Mouse (Mus musculus) urinary bladder, adult 18-20 months (tissue): ENCODE data around the gene Ceacam10.
"Not testable (repeated sequence)": the region's sequence is repeated elsewhere in the genome, so short reads cannot be mapped to it uniquely, and the experiment has no call there.

Experiments used
- DNase-seq, 2 experiments: peaks; one replicate each; pipeline ENCODE4 v3.0.0; 2022; ENCODE audit warnings: low spot score in 2 of 2, mixed read lengths in 2 of 2

Gene Ceacam10

DNA sequence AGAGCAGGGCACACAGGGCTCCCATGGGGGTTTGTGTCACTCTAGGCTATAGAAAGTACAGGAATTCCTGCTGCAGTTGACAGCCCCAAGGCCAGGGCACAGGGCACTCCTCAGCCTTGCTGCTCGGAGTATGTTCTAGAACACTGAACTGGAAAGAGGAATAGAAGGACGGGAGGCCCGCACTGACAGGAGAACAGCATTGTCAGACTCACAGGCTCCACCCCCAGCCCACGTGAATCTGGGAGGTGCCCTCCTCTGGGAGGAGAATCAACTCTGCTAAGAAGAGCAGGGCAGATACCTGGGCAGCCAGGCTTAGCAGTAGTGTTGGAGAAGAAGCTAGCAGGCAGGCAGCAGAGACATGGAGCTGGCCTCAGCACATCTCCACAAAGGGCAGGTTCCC is at the start of gene Ceacam10:
TSS of gene Ceacam10 (plus strand) at position 289 of the 400 bp plus-strand sequence.
- not testable (repeated sequence) for DNase-seq

GRCm38 (mm10) chr7:24735970-24736670 is 40.9 kb upstream of the Ceacam10 start:
- DNase-seq = no peak

GRCm38 (mm10) chr7:24750695-24751094 is 26.3 kb upstream of the Ceacam10 start:
- DNase-seq = no peak

GRCm38 (mm10) chr7:24751610-24752009 is 25.4 kb upstream of the Ceacam10 start:
- no peak for DNase-seq

GRCm38 (mm10) chr7:24753476-24753875 is 23.5 kb upstream of the Ceacam10 start:
- no peak for DNase-seq

- DNase-seq = no peak
These were observed 18.5 kb upstream of the Ceacam10 start for GRCm38 (mm10) chr7:24758520-24758919.

DNA sequence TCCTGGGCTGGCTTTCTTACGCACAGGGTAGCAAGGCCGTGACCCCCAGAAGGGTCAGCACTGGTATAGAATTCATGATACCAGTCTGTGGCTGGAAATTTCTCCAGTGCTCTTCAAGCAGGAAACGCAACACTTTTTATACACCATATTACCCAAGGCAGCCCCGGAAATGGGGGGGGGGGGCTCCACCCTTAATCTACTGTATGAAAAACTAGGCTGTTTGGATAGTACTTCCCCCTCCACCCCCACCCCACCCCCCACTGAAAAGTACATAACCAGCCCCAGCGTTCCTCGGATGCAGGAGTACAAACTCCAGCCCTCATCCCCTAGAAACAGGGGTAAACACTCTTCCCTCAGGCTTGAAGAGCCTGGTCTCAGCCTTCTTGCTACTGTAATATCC is 16.8 kb upstream of the Ceacam10 start, which contains the start of gene Cd177:
TSS of gene Cd177 (minus strand) at position 101 of the 400 bp plus-strand sequence.
- DNase-seq = no peak

GRCm38 (mm10) chr7:24761161-24761560 is 15.8 kb upstream of the Ceacam10 start:
- DNase-seq = no peak

DNA sequence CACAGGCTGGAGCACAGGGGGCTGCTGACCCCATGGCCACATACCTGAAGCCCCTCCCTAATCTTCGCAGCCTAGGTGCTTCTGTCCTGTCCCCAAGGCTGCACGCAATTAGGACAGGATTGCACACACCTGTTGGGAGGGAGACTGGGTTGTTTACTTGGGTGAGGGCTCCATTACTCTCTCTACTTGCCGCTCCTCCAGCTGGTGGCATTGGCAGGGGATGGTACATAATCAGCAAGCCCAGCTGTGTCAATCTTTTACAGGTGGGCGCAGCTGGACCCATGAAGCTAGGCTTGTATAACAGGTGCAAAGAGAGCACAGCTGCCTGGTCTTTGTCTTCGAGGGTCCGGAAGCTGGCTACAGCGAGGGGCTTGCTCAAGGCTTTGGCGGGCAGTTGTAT is 14.4 kb upstream of the Ceacam10 start:
- no peak for DNase-seq

GRCm38 (mm10) chr7:24771361-24771760 is 5.6 kb upstream of the Ceacam10 start:
- no peak for DNase-seq

DNA sequence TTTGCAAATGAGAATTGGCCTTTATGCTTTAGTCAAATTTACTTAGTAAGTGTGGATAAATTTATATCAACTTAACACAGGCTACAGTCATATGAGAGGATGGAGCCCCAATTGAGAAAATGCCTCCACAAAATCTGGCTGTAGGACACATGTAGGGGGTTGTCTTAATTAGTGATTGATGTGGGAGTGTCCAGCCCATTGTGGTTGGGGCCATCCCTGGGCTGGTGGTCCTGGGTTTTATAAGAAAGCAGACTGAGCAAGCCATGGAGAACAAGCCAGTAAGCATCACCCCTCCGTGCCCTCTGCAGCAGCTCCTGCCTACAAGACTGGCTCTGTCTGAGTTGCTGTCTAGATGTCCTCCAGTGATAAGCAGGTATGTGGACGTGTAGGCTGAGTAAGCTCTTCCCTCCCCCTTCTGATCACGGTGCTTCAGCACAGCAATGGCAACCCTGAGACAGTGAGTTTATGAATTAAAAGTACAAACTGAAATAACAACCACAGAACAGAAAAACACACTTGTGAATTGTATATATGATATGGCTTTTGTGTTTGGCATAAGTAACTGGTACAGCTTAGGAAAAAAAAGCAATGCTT is 3.0 kb upstream of the Ceacam10 start:
- DNase-seq = no peak

DNA sequence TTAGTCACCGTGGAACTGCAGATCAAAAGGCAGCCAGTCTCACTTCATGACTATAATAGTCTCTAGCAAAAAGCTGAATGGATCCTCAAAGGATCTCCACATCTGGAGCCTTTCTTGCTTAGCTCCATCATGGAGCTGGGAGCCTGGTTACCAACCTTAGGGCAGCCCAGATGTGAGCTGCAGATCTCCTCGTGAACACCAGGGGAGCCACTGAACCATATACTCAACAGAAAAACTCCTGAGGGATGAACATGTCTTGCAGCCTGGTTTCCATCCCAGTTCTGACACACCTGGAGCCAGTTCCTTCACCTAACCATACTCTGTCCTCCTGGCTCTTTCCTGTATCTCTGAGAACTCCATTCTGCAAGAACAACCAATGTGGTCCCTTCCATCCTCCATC is 861 bp upstream of the Ceacam10 start:
- no peak for DNase-seq

GRCm38 (mm10) chr7:24797918-24798317 is 20.9 kb downstream of the Ceacam10 start:
- DNase-seq = no peak

- DNase-seq = no peak
These were observed 25.3 kb downstream of the Ceacam10 start for GRCm38 (mm10) chr7:24802149-24802767.

- DNase-seq = peak in 1 of 2 experiments; percentile 23
These were observed 27.8 kb downstream of the Ceacam10 start for GRCm38 (mm10) chr7:24804826-24805225.

- DNase-seq = no peak
These were observed 32.0 kb downstream of the Ceacam10 start for GRCm38 (mm10) chr7:24809041-24809440.

DNA sequence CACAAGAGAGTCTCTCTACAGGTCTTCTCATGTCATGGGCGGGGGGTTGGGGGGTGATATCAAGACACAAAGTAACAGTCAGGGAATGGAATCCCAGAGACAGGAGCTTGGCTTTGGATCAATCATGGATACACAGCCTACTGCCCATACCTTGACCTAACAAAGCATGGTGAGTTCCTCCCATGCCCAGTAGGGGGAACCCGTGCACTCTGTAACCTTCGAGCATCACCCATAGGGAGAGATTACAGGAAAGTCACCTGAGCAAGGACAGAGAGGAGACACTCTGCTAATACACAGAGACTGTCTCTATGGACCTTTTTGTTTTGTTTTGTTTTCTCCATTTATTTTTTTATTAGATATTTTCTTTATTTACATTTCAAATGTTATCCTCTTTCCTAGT is 40.5 kb downstream of the Ceacam10 start:
- peak; percentile 50 to 69 for DNase-seq

GRCm38 (mm10) chr7:24824452-24824851 is 47.4 kb downstream of the Ceacam10 start:
- DNase-seq = no peak

GRCm38 (mm10) chr7:24827181-24827580 is 50.2 kb downstream of the Ceacam10 start:
- no peak for DNase-seq
